Mouse (Mus musculus) cortical plate, adult 2 months (tissue): ENCODE results near the gene 8030411F24Rik.

Source experiments
- CTCF ChIP-seq: fragments of 200-500 bp; IDR thresholded peaks from 2 replicates; pipeline ENCODE4 v1.5.1; 2011; ENCODE audit warnings: mild to moderate bottlenecking, control low read depth, low read length; ENCODE audit not compliant: insufficient read depth; ENCODE audit errors: extremely low read depth
- POLR2A ChIP-seq: fragments of 200-500 bp; IDR thresholded peaks from 2 replicates; pipeline ENCODE4 v1.6.1; 2011; ENCODE audit warnings: mild to moderate bottlenecking, low read length, control low read depth; ENCODE audit not compliant: insufficient read depth; ENCODE audit errors: extremely low read depth

DNA sequence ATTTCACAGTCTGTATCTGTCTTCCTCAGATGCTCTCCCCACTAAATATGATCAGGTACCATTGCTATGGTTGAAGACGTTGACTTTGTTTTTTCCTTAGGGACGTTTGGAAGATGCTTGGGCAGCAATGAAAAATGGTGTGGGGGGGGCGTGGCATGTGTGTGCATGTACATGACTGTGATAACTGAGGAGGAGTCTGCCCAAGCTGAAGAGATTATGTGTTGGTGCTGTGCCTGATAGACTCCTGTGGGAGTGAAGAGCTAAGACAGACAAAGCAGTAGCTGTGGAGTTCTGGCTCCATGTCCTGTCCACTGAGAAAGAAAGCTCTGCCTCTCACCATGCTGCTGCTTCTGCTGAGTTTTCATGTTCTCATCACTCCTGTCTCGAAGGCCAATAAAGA, 53.1 kb downstream of the 8030411F24Rik start, which contains the start of gene Cst9:
- TF ChIP-seq POLR2A: no peak
- TF ChIP-seq CTCF: no peak
